Mouse (Mus musculus) hindbrain, postnatal 0 days (tissue): Measurements from ENCODE around the gene Selenom. TPM values are rescaled to one million over a fixed set of nuclear protein-coding genes. Genes with fewer than 3 reads are reported as not detected.

ENCODE experiments used
- ATAC-seq: fragments of 200-750 bp; cut with Nextera tagmentation; 2 replicates; pipeline ENCODE4 v1.8.0; 2017; ENCODE audit warnings: mild to moderate bottlenecking, moderate TSS enrichment, moderate library complexity
- DNase-seq: peaks from one replicate; pipeline ENCODE4 v3.0.0-alpha.2; 2015; ENCODE audit warnings: low spot score
- H3K27ac ChIP-seq: fragments of 300-500 bp; sonication (generic); 2 replicates; pipeline ENCODE4 v1.5.1; 2014; ENCODE audit warnings: mild to moderate bottlenecking
- H3K27me3 ChIP-seq: fragments of 300-500 bp; sonication (generic); 2 replicates; pipeline ENCODE4 v1.6.1; 2014; ENCODE audit warnings: low read length, mixed read lengths; ENCODE audit not compliant: insufficient read depth
- H3K36me3 ChIP-seq: fragments of 300-500 bp; sonication (generic); 2 replicates; pipeline ENCODE4 v1.6.1; 2014; ENCODE audit warnings: low read length, mixed read lengths; ENCODE audit not compliant: insufficient read depth
- H3K4me1 ChIP-seq: fragments of 300-500 bp; sonication (generic); 2 replicates; pipeline ENCODE4 v1.6.1; 2014; ENCODE audit warnings: antibody characterized with exemption, low read length, mixed read lengths; ENCODE audit not compliant: insufficient read depth
- H3K4me2 ChIP-seq: fragments of 300-500 bp; sonication (generic); 2 replicates; pipeline ENCODE4 v1.6.1; 2014; ENCODE audit warnings: low read depth, mild to moderate bottlenecking, low read length, moderate library complexity, mixed read lengths
- H3K4me3 ChIP-seq: fragments of 300-500 bp; sonication (generic); 2 replicates; pipeline ENCODE4 v1.5.1; 2014; ENCODE audit warnings: low read length
- H3K9ac ChIP-seq: fragments of 300-500 bp; sonication (generic); replicated peaks from 2 replicates; pipeline ENCODE4 v1.6.1; 2014; ENCODE audit warnings: mild to moderate bottlenecking, low read length, moderate library complexity, mixed read lengths
- H3K9me3 ChIP-seq: fragments of 300-500 bp; sonication (generic); 2 replicates; pipeline ENCODE4 v1.6.1; 2016; ENCODE audit warnings: low read length, mixed read lengths
- CTCF ChIP-seq: IDR thresholded peaks from 2 replicates; pipeline ENCODE4 v1.5.1; 2016; ENCODE audit warnings: antibody characterized with exemption, control low read depth, low read depth
- WGBS: fragments of 180-500 bp; shearing (Covaris S2); extraction: QIAGEN DNeasy Blood & Tissue Kit; methylation state at CpG from one replicate; pipeline ENCODE4 v1.1.7; 2014; 5-methylcytosine and 5-hydroxymethylcytosine counted together
- polyA plus RNA-seq: library from polyadenylated mRNA; unstranded; fragments of >200 nt; fragmentation: Nextera tagmentation; extraction: Ambion mirVana; gene quantifications from 2 replicates; pipeline ENCODE4 v1.2.1, GENCODE M21; 2015
- total RNA-seq: library from RNA; depleted of rRNA; stranded (reverse); fragments of >200 nt; gene quantifications from 2 replicates; pipeline ENCODE4 v1.2.3, GENCODE M21; 2014

The Selenom gene
- total and polyA plus RNA-seq, 2 experiments from 2014 or later, result 359 to 384 TPM

- H3K27ac ChIP-seq, result peak overlapping the region; percentile 69
- peak overlapping the region; percentile 54 for H3K4me3 ChIP-seq
- H3K4me1 ChIP-seq, result peaks cover 3% of the 10 kb centered on the region; the same call in 1 of the 2 replicates
- H3K27me3 ChIP-seq, result no peaks in the 10 kb centered on the region
- peak overlapping the region; percentile 97 for H3K4me2 ChIP-seq
- DNase-seq (peak; percentile 94), ATAC-seq (peak; percentile 83)
- under 1% methylated on average over 36 of the region's 36 CpGs for WGBS
- no peaks in the 10 kb centered on the region for H3K36me3 ChIP-seq
- peak overlapping the region; percentile 62 for H3K9ac ChIP-seq
- H3K9me3 ChIP-seq, result no peaks in the 10 kb centered on the region
- peak; percentile 93 for TF ChIP-seq CTCF
Measured at GRCm38 (mm10) chr11:3535406-3535986, 21.0 kb downstream of the Selenom start.

- 42% methylated on average over 5 of the region's 5 CpGs for WGBS
- H3K36me3 ChIP-seq, result no peaks in the 10 kb centered on the region
- peak overlapping the region; percentile 62 for H3K9ac ChIP-seq
Measured at GRCm38 (mm10) chr11:3536082-3536481, 21.6 kb downstream of the Selenom start.

GRCm38 (mm10) chr11:3536745-3537333, 22.4 kb downstream of the Selenom start:
- ATAC-seq, result no peak
- Histone ChIP-seq H3K27ac (no peak overlapping the region), H3K27me3 (no peaks in the 10 kb centered on the region), H3K4me3 (no peak overlapping the region), H3K4me1 (peaks cover 3% of the 10 kb centered on the region; the same call in 1 of the 2 replicates), H3K36me3 (no peaks in the 10 kb centered on the region), H3K4me2 (peak overlapping the region; percentile 97), H3K9me3 (no peaks in the 10 kb centered on the region), H3K9ac (no peak overlapping the region)
- WGBS, result 94% methylated on average over 5 of the region's 5 CpGs
- no peak for DNase-seq
- TF ChIP-seq CTCF, result no peak

More at GRCm38 (mm10) chr11:3536082-3536481, 21.6 kb downstream of the Selenom start:
- peak overlapping the region; percentile 97 for H3K4me2 ChIP-seq
- peaks cover 3% of the 10 kb centered on the region; the same call in 1 of the 2 replicates for H3K4me1 ChIP-seq
- H3K27me3 ChIP-seq, result no peaks in the 10 kb centered on the region
- no peak for ATAC-seq
- TF ChIP-seq CTCF, result no peak
- peak overlapping the region; percentile 54 for H3K4me3 ChIP-seq
- H3K9me3 ChIP-seq, result no peaks in the 10 kb centered on the region
- peak overlapping the region; percentile 69; the same call in 1 of the 2 replicates for H3K27ac ChIP-seq
- no peak for DNase-seq

GRCm38 (mm10) chr11:3537711-3538110, 23.2 kb downstream of the Selenom start:
- H3K27me3 ChIP-seq, result no peaks in the 10 kb centered on the region
- no peak overlapping the region; the same call in 1 of the 2 replicates for H3K4me3 ChIP-seq
- no peaks in the 10 kb centered on the region for H3K9me3 ChIP-seq
- peaks cover 3% of the 10 kb centered on the region; the same call in 1 of the 2 replicates for H3K4me1 ChIP-seq
- TF ChIP-seq CTCF, result no peak
- H3K36me3 ChIP-seq, result no peaks in the 10 kb centered on the region
- ATAC-seq (no peak), DNase-seq (no peak)
- WGBS, result 91% methylated on average over 3 of the region's 3 CpGs
- no peak overlapping the region for H3K9ac ChIP-seq
- H3K4me2 ChIP-seq, result peak overlapping the region; percentile 97; the same call in 1 of the 2 replicates
- no peak overlapping the region for H3K27ac ChIP-seq

- H3K4me1 ChIP-seq, result peaks cover 3% of the 10 kb centered on the region; the same call in 1 of the 2 replicates
- DNase-seq (no peak), ATAC-seq (no peak)
- H3K9me3 ChIP-seq, result no peaks in the 10 kb centered on the region
- TF ChIP-seq CTCF, result no peak
- no peaks in the 10 kb centered on the region for H3K27me3 ChIP-seq
- no peaks in the 10 kb centered on the region for H3K36me3 ChIP-seq
- peak overlapping the region; percentile 45 for H3K4me3 ChIP-seq
- peak overlapping the region; percentile 97 for H3K4me2 ChIP-seq
- 68% methylated on average over 4 of the region's 4 CpGs for WGBS
- no peak overlapping the region for H3K27ac ChIP-seq
- H3K9ac ChIP-seq, result peak overlapping the region; percentile 34; the same call in 1 of the 2 replicates
Measured at GRCm38 (mm10) chr11:3538341-3538740, 23.9 kb downstream of the Selenom start.

GRCm38 (mm10) chr11:3539111-3539825, 24.8 kb downstream of the Selenom start:
- Histone ChIP-seq H3K36me3 (no peaks in the 10 kb centered on the region), H3K4me3 (peak overlapping the region; percentile 45), H3K9me3 (peaks cover under 1% of the 10 kb centered on the region; the same call in 1 of the 2 replicates), H3K4me2 (peak overlapping the region; percentile 97), H3K27me3 (no peaks in the 10 kb centered on the region), H3K27ac (no peak overlapping the region), H3K4me1 (peaks cover 3% of the 10 kb centered on the region; the same call in 1 of the 2 replicates), H3K9ac (peak overlapping the region; percentile 34)
- WGBS, result 5% methylated on average over 33 of the region's 33 CpGs
- no peak for TF ChIP-seq CTCF
- ATAC-seq, result peak; percentile 94
- DNase-seq, result peak; percentile 96
